Mouse (Mus musculus) erythroid progenitor cell, adult 5-6 weeks (primary cell): ENCODE results near the gene BC055324. TPM values are rescaled to one million over a fixed set of nuclear protein-coding genes. Genes with fewer than 3 reads are reported as not detected.
"Not testable (repeated sequence)": the region's sequence is repeated elsewhere in the genome, so short reads cannot be mapped to it uniquely, and the experiment has no call there.

Experiments
- ATAC-seq: replicated peaks from 2 replicates; pipeline ENCODE4 v1.8.0; 2016; ENCODE audit warnings: moderate number of reproducible peaks, mild to moderate bottlenecking, moderate TSS enrichment, inconsistent platforms; ENCODE audit not compliant: poor library complexity, low FRiP score, severe bottlenecking
- total RNA-seq, 2 experiments: library from RNA; stranded (forward) in 1 of 2; stranded (reverse) in 1 of 2; fragments of 150-400 nt in 1 of 2; fragments of 186-747, 209-891 nt in 1 of 2; gene quantifications; 2 replicates each; pipeline versions ENCODE4 v1.2.3 to v1.2.4; 2015 to 2017; ENCODE audit warnings: low replicate concordance in 2 of 2

Gene BC055324
- total RNA-seq (2015; ENCODE audit: low replicate concordance) (26.4 and 37.5 TPM in 2 replicates), total RNA-seq (2017; ENCODE audit: low replicate concordance) (7.4 and 25.4 TPM in 2 replicates)

GRCm38 (mm10) chr1:163994721-163995608, at the start of gene BC055324, which contains the start of gene Mettl18:
Gene BC055324 (minus strand): TSS chr1:163994796.
Gene Mettl18 (plus strand): TSS chr1:163994889.
- ATAC-seq, result peak; percentile 94

GRCm38 (mm10) chr1:164043549-164043948, 49.0 kb upstream of the BC055324 start:
- no peak for ATAC-seq

GRCm38 (mm10) chr1:164040385-164041135, 46.0 kb upstream of the BC055324 start:
- ATAC-seq, result no peak

DNA sequence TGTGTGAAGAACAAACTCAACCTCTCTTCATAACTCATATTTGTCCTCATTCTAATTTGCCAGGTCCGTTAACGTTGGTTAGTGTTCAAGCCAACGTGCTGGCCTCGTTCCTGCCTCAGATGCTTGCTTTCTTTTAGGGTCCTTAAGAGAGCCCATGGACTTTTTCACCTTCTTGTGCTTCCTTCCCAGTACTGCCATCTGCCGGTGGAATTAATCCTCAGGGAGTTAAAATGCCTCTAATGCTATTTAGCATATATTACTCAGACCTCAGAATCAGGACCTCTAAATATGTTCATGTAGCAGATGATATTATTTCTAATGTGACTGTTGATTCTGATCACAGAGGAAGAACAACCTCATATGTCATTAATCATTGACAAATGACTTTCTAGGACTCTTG, 32.8 kb upstream of the BC055324 start:
- no peak for ATAC-seq

DNA sequence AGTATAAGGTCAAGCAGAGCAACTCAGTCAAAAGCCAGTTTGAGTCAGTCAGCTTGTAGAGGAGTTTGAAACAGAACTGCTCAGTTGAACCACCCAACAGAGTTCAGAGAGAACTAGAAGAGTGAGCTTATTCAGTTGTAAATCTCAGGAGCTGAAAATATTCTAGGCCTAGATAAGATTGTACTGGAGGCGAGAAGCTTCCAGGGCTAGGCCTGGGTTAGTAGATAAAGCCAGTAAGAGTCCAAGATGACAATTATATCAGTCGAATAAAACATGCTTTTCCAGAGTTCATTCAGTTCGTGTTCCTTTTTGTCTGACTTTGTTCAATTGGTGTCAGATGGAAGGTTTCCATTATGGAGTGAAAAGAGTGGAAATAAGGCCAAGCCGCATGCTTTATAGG, 31.1 kb upstream of the BC055324 start:
- ATAC-seq, result no peak

GRCm38 (mm10) chr1:164022106-164022505, 27.5 kb upstream of the BC055324 start:
- not testable (repeated sequence) for ATAC-seq

DNA sequence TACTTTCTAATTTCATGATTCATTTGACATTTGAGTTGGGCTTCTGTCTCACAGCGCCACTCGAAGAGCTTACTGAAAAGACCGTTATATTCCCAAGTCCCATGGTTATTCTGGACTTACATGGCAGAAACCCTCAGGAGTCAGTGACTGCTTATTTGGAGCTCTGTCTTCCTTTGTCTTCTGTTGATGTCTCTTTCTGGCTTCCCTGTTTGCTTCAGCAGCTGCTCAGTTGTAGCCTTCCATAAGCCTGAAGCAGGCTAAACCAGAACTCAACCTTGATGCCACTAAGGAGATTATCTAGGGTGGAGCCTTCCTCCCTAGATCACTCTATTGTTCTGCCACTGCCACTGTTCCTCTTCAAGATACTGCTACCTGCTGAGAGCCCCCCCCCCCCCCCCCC, 26.1 kb upstream of the BC055324 start:
- not testable (repeated sequence) for ATAC-seq

DNA sequence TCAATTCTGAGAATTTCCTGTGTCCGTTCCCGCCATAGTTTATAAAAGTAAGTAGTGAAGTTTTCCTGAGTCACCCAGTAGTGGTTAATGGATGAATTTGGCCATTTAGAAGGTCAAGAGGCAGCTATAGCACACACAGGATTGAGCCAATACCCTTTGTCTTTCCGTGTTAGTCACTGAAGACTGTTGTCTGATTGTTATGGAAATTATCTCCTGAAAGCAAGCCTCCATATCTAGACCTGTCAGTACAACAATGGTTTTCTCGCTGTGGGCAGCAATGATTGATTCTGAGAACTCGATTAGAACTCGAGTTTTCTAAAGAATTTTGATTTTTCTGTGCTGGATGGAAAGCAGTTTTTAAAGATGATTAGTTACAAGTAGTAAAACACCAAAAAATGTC, 25.2 kb upstream of the BC055324 start:
- ATAC-seq, result no peak

DNA sequence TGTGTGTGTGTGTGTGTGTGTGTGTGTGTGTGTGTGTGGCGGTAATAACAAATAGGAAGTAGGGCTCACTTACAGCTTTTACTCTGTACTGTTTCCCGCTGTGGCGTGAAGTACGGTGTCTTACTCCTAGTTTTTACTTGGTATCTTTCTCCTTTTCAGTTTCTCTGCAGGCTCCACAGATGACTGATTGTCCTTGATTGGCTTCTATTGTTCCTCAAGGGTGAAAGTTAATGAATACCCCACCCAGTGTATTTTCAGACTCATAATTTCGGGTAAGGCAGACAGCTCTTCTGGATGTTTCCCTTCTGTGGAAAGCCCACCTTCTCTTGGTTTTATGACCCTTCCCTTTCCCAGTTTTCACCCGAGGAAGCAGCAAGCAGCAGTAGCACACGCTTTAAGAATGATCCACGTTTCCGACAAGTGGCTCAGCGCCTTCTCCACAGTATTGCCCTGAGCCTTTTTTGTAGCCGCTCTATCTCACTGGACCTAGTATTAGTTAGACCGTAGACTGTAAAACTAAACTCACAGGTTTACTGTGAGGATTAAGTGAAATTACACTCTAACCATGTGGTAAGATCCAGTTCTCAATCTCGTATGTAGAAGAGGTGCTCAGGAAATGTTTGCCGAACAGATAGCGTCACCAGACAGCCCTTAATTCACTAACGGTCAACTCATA, 23.8 kb upstream of the BC055324 start:
- no peak for ATAC-seq

GRCm38 (mm10) chr1:164014616-164015015, 20.0 kb upstream of the BC055324 start:
- no peak for ATAC-seq

DNA sequence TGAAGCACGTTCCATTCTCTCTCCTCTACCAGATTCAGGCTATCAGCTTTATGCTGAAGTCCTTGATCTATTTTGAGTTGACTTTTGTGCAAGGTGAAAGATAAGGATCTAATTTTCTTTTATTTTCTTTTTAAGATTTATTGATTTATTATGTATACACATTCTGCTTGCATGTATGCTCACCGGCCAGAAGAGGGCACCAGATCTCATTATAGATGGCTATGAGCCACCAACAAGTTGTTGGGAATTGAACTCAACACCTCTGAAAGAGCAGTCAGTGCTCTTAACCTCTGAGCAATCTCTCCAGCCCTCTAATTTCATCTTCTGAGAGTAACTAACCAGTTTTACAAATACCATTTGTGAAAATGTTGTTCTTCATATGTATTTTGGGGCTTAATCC, 14.6 kb upstream of the BC055324 start:
- no peak for ATAC-seq

- ATAC-seq, result no peak
Observed at GRCm38 (mm10) chr1:164004311-164004710, 9.7 kb upstream of the BC055324 start.

GRCm38 (mm10) chr1:164001831-164002452, 7.3 kb upstream of the BC055324 start:
- ATAC-seq, result no peak

- ATAC-seq, result no peak
Observed at GRCm38 (mm10) chr1:163995609-163995913, 965 bp upstream of the BC055324 start.

DNA sequence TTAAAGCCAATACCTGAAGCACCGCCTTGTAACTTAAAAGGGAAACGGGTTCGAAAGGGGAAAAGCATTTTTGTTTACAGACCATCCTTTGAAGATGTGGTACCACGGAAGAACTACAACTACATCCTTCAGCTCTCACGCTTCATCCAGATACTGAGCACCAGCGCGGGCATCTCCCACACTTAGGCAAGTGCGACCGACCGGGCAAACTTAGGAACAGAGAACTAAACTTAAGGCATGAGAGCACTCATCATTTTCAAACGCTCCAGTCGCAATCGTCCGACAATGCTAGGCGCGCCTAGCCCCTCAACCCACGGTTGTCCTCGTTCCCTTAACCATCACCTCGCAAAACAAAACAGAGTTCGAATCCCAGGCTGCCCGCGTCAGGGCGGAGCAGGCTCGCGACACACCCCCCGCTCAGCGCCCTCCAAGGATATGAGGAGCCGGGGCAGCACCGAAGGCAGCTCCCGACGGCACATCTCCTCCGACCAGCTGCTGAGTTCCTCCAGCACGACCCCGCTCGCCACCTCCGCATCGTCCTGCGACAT, 349 bp downstream of the BC055324 start:
- peak; percentile 80 for ATAC-seq

DNA sequence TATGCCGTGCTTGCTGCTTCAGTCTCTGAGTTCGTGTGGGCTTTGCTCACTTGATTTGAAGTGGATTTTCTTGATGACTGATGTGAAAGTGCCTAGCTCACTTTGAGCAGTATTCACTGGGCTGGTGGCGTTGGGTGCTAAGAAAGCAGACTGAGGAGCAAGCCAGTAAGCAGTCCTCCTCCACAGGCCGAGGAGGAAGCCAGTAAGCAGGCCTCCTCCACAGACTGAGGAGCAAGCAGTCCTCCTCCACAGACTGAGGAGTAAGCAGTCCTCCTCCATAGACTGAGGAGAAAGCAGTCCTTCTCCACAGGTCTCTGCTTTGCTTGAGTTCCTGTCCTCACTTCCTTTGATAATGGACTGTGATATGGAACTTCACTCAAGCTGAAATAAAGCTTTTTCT, 2.2 kb downstream of the BC055324 start:
- ATAC-seq, result no peak

DNA sequence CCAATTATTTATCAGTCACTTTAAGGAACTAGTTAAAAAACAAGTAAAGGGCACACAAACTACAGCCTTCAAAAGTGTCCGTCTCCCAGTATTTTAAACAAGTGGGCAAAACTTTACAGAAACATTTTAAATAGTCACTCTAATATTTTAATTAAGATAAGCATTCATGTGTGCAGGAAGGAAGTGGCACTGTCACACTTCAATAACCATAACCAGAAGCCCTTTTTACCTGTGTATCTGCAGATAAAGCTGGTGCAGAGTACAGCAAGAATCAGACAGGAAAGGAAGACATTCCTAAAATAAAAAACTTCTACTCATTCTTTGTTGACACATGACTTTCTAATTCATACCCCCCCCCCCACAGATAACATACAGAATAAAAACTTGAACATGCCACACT, 18.1 kb downstream of the BC055324 start:
- ATAC-seq, result no peak

GRCm38 (mm10) chr1:163975088-163975487, 19.5 kb downstream of the BC055324 start:
- no peak for ATAC-seq

DNA sequence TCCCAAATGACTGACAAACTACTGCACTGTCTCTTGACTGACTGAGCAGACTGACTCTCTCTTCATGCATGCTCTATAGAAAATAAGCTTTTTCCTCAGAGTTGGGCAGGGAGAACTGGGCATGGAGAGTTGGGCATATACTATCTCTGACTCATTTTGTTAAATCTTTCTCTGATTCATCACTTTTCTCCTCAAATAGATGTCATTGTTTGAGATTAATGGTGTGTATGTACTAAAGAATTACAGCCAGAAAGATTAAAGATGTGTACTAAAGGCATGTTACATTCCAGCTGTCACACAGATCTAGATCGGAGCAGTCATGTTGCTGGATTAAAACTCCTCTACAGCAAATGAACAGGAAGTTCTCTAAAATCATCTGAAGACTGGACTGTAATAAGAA, 20.1 kb downstream of the BC055324 start:
- ATAC-seq, result no peak
